Mouse (Mus musculus): ENCODE data around the gene Msi2.

- TF ChIP-seq CTCF (IDR thresholded peaks at IDR 0.05; ENCODE audit: low read depth, low read length), result no peak
- TF ChIP-seq POLR2AphosphoS5 (IDR thresholded peaks at IDR 0.05; ENCODE audit: insufficient replicate concordance, low read depth, low read length), result no peak
- no peak for TF ChIP-seq GATA1 (IDR thresholded peaks at IDR 0.05; ENCODE audit: borderline replicate concordance, low read length)
- TF ChIP-seq TAL1 (conservative IDR thresholded peaks at IDR 0.05; ENCODE audit: low read depth, low read length), result no peak
- TF ChIP-seq GATA2 (IDR thresholded peaks at IDR 0.05; ENCODE audit: borderline replicate concordance, low read depth, low read length), result no peak
Observed at GRCm38 (mm10) chr11:88687711-88688110, 30.6 kb downstream of the Msi2 start.
